Mouse (Mus musculus) CD4-positive, CD25-positive, alpha-beta regulatory T cell, adult 4 months (primary cell): ENCODE measurements at regions not wholly inside any gene's neighbourhood (a gene's known extent, or its start where the extent isn't known, plus 50 kb on each side); places are given as distances from the start of the nearest gene placed in this dataset.
"Not testable (repeated sequence)": the region's sequence is repeated elsewhere in the genome, so short reads cannot be mapped to it uniquely, and the experiment has no call there.

ENCODE experiments used
- ATAC-seq: one replicate; pipeline ENCODE4 v1.8.0; 2017

DNA sequence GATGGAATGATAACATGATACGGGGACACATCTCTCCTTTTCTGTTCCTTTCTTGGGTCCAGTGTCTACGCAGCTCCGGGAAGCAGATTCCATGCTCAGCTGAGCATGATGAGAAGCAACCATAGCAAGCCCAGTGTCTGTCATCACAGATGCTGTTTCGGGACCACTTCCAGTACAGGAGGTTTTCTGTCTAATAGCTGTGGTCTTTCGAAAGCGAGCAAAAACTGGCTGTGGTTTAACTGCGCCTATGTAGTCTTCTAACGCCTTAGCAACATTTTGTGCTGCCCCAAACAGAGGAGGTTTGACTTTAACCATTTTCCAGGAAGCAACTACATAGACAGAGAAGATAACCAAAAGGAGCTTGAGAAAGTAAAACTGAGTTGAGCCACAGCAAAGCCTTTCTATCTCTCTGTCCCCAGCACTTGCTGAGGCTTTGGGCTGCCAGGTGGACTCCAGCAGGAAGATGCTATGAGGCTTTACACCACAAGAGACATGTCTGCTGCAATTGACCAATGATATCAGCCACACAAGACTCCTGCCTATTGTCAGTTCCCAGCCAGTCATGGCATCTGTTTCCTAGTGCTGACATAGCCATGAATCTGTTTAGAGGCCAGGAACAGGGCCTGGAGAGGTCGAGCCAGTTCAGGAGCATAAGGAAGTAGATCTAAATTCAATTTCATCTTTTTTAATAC lies 95.1 kb downstream of the Stard3nl start:
- not testable (repeated sequence) for ATAC-seq

DNA sequence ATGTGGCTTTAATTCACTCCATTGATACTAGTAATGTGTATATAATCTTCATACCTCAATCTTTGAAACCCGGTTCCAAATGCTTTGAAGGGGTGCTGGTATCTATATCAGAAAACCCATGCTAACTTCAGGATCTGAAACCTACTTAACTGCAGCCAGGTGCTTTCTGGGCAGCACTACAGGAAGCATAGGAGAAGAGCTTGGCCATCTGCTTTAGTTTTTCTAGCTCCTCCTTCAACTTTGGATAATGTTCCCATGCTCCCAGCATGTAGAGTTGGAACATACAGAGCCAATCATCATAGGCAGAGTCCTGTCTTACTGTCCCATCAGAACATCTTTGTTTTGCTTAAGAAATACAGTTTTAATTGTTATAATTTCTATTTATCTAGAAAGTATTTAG lies 99.3 kb downstream of the Stard3nl start:
- no peak for ATAC-seq

- ATAC-seq = no peak
Observed at GRCm38 (mm10) chr13:19293041-19293440, 102.6 kb downstream of the Stard3nl start.

GRCm38 (mm10) chr13:19283161-19283560 lies 112.4 kb downstream of the Stard3nl start:
- no peak for ATAC-seq

DNA sequence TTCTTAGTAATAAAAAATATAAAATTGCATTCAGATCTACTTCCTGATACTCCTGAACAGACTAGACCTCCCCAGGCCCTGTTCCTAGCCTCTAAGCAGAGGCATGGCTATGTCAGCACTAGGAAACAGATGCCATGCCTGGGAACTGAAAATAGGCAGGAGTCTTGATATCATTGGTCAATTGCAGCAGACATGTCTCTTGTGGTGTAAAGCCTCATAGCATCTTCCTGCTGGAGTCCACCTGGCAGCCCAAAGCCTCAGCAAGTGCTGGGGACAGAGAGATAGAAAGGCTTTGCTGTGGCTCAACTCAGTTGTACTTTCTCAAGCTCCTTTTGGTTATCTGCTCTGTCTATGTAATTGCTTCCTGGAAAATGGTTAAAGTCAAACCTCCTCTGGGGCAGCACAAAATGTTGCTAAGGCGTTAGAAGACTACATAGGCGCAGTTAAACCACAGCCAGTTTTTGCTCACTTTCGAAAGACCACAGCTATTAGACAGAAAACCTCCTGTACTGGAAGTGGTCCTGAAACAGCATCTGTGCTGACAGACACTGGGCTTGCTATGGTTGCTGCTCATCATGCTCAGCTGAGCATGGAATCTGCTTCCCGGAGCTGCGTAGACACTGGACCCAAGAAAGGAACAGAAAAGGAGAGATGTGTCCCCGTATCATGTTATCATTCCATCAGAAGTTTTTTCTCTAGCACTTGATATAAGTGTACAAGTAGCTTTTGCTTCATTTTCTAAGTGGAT lies 122.9 kb downstream of the Stard3nl start:
- not testable (repeated sequence) for ATAC-seq

DNA sequence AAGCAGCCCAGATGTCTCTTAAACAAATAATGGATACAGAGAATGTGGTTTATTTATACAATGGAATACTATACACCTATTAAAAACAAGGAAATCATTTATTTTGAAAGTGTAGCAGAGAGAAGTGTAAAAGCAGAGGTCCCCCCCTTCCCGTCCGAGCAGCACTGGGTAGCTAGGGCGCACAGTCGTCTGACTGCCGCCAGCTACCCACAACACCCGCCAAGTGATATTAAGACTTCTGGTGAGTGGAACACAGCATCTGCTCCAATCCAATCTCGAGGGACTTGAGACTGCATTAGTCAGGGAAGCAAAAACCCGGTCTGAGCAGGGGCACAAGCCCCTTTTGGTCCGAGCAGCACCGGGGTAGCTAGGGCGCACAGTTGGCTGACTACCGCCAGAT lies 130.6 kb downstream of the Stard3nl start:
- not testable (repeated sequence) for ATAC-seq

- ATAC-seq = not testable (repeated sequence)
Observed at GRCm38 (mm10) chr13:19246558-19246957, 149.0 kb downstream of the Stard3nl start.

- peak; percentile 60 for ATAC-seq
Observed at GRCm38 (mm10) chr13:19242580-19242979, 153.0 kb downstream of the Stard3nl start.

DNA sequence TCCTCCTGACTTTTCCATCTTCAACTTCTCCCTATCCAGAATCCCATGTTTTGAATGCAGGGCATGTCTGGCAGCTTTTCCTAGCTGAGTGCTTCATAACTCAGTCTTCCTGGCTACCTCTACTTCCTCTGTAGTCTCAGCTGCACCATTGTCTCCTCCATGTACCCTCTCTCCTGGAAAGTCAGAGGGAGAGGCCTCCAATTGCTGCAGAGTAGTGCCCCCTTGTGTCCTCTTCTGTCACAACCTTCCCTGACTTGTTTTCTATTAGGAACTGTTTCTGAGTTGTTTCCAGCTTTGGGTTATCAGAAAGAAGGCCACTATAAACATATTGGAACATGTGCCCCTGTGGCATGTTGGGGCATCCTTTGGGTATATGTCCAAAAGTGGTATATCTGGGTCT lies 159.3 kb downstream of the Stard3nl start:
- ATAC-seq = peak; percentile 75

DNA sequence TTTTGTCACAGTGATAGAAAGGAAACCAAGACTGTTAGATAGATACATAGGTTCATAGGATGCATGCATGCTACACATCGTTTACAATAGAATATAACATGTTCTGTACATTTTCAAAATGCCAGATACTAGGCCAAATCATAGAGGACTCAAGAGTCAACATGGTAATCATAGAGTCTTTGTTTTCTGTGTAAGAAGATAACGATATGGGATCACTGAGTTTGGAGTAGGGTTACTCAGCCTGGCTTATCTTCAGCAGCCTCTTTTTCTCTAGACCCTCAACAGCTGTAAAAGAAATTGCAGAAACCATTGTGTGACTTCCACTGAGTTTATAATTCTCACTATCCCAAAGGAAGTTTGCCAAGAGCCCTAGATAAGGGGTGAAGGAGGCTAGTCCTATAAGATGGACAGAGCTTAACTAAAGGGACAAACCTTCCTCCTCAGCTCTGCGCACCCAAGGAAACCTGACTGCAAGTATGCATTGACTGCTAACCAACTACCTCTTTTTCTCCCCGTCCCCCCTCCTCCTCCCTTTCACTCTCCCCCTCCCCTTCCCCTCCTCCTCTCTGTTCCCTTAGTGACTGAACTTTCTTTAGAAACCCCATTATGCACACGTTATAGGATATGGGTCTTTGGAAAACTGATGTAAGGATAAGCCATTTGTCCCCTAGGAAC lies 160.8 kb downstream of the Stard3nl start:
- ATAC-seq = no peak

DNA sequence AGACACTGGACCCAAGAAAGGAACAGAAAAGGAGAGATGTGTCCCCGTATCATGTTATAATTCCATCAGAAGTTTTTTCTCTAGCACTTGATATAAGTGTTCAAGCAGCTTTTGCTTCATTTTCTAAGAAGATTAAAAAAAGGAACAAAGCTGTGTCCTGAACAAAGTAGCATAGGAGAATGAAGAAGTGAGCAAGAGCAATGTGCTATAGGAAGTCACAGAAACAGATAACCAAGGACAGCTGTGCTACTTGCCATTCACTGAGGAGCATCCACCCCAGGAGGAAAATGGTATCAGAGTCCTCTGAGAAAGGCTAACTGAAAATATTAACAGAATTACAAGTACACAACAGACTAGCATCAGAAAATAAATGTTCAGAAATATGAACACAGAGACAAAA lies 175.6 kb downstream of the Stard3nl start:
- not testable (repeated sequence) for ATAC-seq

GRCm38 (mm10) chr13:19219383-19219991 lies 176.1 kb downstream of the Stard3nl start:
- ATAC-seq = peak; percentile 39

DNA sequence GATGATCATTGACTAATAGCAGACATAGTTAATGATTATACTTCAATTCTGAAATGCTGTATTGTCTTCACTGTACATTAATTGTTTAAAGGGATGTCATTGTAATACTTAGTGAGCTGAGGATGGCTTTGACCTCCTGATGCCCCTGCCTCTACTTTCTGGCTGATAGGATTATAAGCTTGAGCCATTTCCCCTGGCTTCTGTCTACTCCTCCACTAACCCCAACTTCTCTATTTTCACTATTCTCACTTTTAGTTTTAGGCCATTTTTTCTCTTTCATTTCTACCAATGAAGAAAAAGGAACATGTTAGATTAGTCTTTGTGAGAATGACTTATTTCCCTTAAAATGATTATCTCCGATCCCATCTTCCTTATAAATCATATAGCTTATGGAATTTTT lies 190.9 kb downstream of the Stard3nl start:
- no peak for ATAC-seq

GRCm38 (mm10) chr13:19202320-19202719 lies 193.3 kb downstream of the Stard3nl start:
- ATAC-seq = not testable (repeated sequence)
